Mouse (Mus musculus): ENCODE results near the gene Fgfr2. TPM values are rescaled to one million over a fixed set of nuclear protein-coding genes. Genes with fewer than 3 reads are reported as not detected.

Fgfr2 gene
- polyA plus RNA-seq, 1 experiment from 2014 or later, result 24.9 TPM

- H3K9me3 ChIP-seq (replicated peaks; ENCODE audit: control insufficient read depth, low read length), result no peaks in the 10 kb centered on the region
- peaks cover 13% of the 10 kb centered on the region; the same call in 1 of the 2 replicates for H3K4me1 ChIP-seq (ENCODE audit: control insufficient read depth, insufficient read depth, low read length)
- no peaks in the 10 kb centered on the region for H3K27me3 ChIP-seq (ENCODE audit: control insufficient read depth, insufficient read depth, low read length)
- no peaks in the 10 kb centered on the region for H3K36me3 ChIP-seq (ENCODE audit: control insufficient read depth, insufficient read depth, low read length)
- WGBS (ENCODE audit: insufficient replicate concordance), result 61% methylated on average over 4 of the region's 4 CpGs
- H3K27ac ChIP-seq (ENCODE audit: low read depth, low read length), result no peak overlapping the region
- no peak overlapping the region for H3K4me3 ChIP-seq (ENCODE audit: low read depth, low read length)
- H3K9ac ChIP-seq (ENCODE audit: low read depth, low read length), result no peak overlapping the region
- no peak for ATAC-seq (replicated peaks; ENCODE audit: insufficient number of reproducible peaks, low FRiP score, low TSS enrichment)
- H3K4me2 ChIP-seq, result no peak overlapping the region
These were observed 230.9 kb downstream of the Fgfr2 start for GRCm38 (mm10) chr7:132892311-132892661.

DNA sequence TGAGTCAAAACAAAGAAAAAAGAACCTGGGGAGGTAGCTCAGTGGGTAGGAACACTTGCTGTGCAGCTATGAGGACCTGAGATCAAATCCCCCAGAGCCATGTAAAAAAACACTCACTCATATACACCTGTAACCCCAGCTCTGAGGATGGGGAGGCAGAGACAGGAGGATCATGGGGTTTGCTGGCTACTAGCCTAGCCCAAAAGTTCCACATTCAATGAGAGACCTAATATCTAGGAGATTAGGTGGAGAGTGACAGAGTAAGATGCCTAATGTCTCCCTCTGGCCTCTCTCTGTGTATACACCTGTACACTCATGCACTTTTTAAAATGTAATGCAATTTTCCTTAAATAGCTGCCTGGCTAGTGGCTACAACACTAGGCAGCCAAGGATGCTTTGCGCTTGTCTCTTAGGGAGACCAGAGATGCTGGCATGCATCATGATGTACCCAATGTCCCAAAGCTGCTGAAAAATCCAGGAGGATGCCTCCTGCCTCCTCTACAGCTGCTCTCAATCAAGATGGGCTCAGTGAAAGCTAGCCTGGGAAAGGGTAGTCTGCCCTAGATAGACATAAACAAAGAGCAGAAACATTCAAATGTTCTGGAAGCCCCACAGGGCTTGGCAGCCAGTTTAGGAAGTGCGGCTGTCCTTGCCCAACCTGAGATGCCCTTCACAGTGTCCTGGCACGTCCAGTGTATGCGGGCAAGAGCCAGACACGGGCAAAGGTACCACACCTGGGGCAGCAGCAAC lies 231.4 kb downstream of the Fgfr2 start:
- H3K9me3 ChIP-seq (replicated peaks; ENCODE audit: control insufficient read depth, low read length), result no peaks in the 10 kb centered on the region
- no peak overlapping the region for H3K4me2 ChIP-seq
- no peak overlapping the region for H3K4me3 ChIP-seq (ENCODE audit: low read depth, low read length)
- WGBS (ENCODE audit: insufficient replicate concordance), result 81% methylated on average over 5 of the region's 5 CpGs
- no peaks in the 10 kb centered on the region for H3K27me3 ChIP-seq (ENCODE audit: control insufficient read depth, insufficient read depth, low read length)
- H3K27ac ChIP-seq (ENCODE audit: low read depth, low read length), result no peak overlapping the region
- no peak overlapping the region for H3K9ac ChIP-seq (ENCODE audit: low read depth, low read length)
- no peak for ATAC-seq (replicated peaks; ENCODE audit: insufficient number of reproducible peaks, low FRiP score, low TSS enrichment)
- H3K4me1 ChIP-seq (ENCODE audit: control insufficient read depth, insufficient read depth, low read length), result peaks cover 13% of the 10 kb centered on the region; the same call in 1 of the 2 replicates
- no peaks in the 10 kb centered on the region for H3K36me3 ChIP-seq (ENCODE audit: control insufficient read depth, insufficient read depth, low read length)

DNA sequence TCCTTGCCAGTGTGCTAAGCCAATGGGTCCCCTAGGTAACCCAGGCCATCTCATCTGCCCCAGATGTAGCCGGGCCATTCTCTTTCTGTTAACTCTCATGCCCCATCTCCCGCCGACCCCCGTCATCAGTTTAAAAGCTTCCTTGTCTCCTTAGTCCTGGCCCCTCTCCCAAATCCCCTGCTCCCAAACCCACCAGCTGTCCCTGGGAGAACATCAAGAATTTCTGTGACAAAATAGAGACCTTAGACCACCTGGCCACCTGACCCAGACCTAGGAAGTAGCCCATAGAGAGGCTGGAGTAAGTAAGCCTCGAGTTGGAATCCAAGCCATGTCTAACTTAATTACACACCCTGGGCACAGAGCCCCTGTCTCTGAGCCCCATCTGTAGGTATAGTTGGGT lies 232.9 kb downstream of the Fgfr2 start:
- ATAC-seq (replicated peaks; ENCODE audit: insufficient number of reproducible peaks, low FRiP score, low TSS enrichment), result no peak
- H3K27me3 ChIP-seq (ENCODE audit: control insufficient read depth, insufficient read depth, low read length), result no peaks in the 10 kb centered on the region
- H3K27ac ChIP-seq (ENCODE audit: low read depth, low read length), result no peak overlapping the region
- H3K36me3 ChIP-seq (ENCODE audit: control insufficient read depth, insufficient read depth, low read length), result no peaks in the 10 kb centered on the region
- no peak overlapping the region for H3K4me2 ChIP-seq
- no peak overlapping the region for H3K9ac ChIP-seq (ENCODE audit: low read depth, low read length)
- H3K4me3 ChIP-seq (ENCODE audit: low read depth, low read length), result no peak overlapping the region
- no peaks in the 10 kb centered on the region for H3K9me3 ChIP-seq (replicated peaks; ENCODE audit: control insufficient read depth, low read length)
- peaks cover 4% of the 10 kb centered on the region; the same call in 1 of the 2 replicates for H3K4me1 ChIP-seq (ENCODE audit: control insufficient read depth, insufficient read depth, low read length)
- 76% methylated on average over 5 of the region's 5 CpGs for WGBS (ENCODE audit: insufficient replicate concordance)

- H3K27ac ChIP-seq (ENCODE audit: low read depth, low read length), result no peak overlapping the region
- no peak overlapping the region for H3K9ac ChIP-seq (ENCODE audit: low read depth, low read length)
- H3K4me2 ChIP-seq, result no peak overlapping the region
- no peak for ATAC-seq (replicated peaks; ENCODE audit: insufficient number of reproducible peaks, low FRiP score, low TSS enrichment)
- no peaks in the 10 kb centered on the region for H3K27me3 ChIP-seq (ENCODE audit: control insufficient read depth, insufficient read depth, low read length)
- H3K36me3 ChIP-seq (ENCODE audit: control insufficient read depth, insufficient read depth, low read length), result no peaks in the 10 kb centered on the region
- H3K9me3 ChIP-seq (replicated peaks; ENCODE audit: control insufficient read depth, low read length), result no peaks in the 10 kb centered on the region
- 93% methylated on average over 8 of the region's 8 CpGs for WGBS (ENCODE audit: insufficient replicate concordance)
- no peaks in the 10 kb centered on the region for H3K4me1 ChIP-seq (ENCODE audit: control insufficient read depth, insufficient read depth, low read length)
- no peak overlapping the region for H3K4me3 ChIP-seq (ENCODE audit: low read depth, low read length)
These were observed 233.5 kb downstream of the Fgfr2 start for GRCm38 (mm10) chr7:132889691-132890090.

- Histone ChIP-seq H3K9ac (ENCODE audit: low read depth, low read length) (no peak overlapping the region), H3K4me3 (ENCODE audit: low read depth, low read length) (no peak overlapping the region), H3K9me3 (replicated peaks; ENCODE audit: control insufficient read depth, low read length) (no peaks in the 10 kb centered on the region), H3K36me3 (ENCODE audit: control insufficient read depth, insufficient read depth, low read length) (no peaks in the 10 kb centered on the region), H3K4me1 (ENCODE audit: control insufficient read depth, insufficient read depth, low read length) (no peaks in the 10 kb centered on the region), H3K27me3 (ENCODE audit: control insufficient read depth, insufficient read depth, low read length) (no peaks in the 10 kb centered on the region), H3K4me2 (no peak overlapping the region), H3K27ac (ENCODE audit: low read depth, low read length) (no peak overlapping the region)
- ATAC-seq (replicated peaks; ENCODE audit: insufficient number of reproducible peaks, low FRiP score, low TSS enrichment), result no peak
- WGBS (ENCODE audit: insufficient replicate concordance), result 60% methylated on average over 4 of the region's 4 CpGs
These were observed 234.5 kb downstream of the Fgfr2 start for GRCm38 (mm10) chr7:132888518-132889249.

DNA sequence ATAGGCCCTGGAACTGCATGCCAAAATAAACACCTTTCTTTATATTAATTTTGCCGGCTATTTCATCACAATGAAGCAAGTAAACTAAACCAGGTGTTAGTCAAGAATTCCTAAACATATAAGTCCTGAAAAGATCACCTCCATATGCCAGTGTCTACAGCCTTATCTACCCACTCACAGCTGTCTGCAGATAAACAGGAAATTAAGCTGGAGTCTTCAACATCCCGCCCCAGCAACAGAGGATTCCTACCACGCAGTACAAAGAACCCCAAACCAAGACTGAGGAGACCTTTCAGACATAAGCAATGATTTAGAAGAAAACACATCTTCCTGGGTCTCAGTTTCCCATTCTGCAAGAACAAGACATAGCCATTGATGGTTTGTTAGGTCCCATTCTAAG lies 235.1 kb downstream of the Fgfr2 start:
- Histone ChIP-seq H3K4me2 (no peak overlapping the region), H3K4me3 (ENCODE audit: low read depth, low read length) (no peak overlapping the region), H3K36me3 (ENCODE audit: control insufficient read depth, insufficient read depth, low read length) (peaks cover 6% of the 10 kb centered on the region; the same call in 1 of the 2 replicates), H3K27me3 (ENCODE audit: control insufficient read depth, insufficient read depth, low read length) (no peaks in the 10 kb centered on the region), H3K9ac (ENCODE audit: low read depth, low read length) (no peak overlapping the region), H3K9me3 (replicated peaks; ENCODE audit: control insufficient read depth, low read length) (no peaks in the 10 kb centered on the region), H3K4me1 (ENCODE audit: control insufficient read depth, insufficient read depth, low read length) (no peaks in the 10 kb centered on the region), H3K27ac (ENCODE audit: low read depth, low read length) (no peak overlapping the region)
- whole genome bisulfite sequencing (ENCODE audit: insufficient replicate concordance), result 50% methylated on average over 3 of the region's 3 CpGs
- no peak for ATAC-seq (replicated peaks; ENCODE audit: insufficient number of reproducible peaks, low FRiP score, low TSS enrichment)

DNA sequence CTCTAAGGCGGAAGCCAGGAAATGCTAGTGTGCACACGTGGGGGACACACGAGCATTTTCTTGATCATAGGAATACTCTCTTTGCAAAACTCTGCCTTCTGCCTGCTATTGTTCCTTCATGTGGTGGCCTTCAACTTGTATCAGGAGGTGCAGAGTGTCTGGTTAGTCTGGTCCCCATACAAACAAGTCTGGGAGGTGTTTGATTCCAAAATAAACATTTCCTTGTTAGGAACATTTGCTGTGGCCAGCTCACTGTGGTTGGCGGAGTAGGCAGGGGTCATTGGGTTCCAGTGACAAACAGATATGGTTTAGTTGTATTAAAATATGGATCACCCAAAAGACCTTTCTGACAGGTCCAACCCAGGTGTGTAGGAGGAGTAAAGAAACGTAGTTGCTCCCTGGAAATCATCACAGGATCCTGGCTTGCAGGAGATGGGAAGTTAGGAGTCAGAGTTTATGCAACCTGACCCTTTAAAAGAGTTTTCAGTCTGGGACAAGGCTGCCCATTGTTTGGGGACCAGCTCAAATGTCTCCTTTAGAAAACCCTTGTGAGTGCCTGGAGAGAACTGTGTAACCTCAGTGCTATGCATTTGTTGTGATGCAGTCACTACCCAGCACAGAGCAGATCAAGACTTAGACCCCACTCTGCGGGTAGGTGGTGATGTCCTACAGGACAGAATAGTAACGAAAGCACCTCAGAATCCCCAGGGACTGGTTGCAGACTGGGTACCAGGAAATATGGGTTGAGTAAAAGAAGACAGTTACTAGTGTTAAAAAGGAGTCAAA lies 235.9 kb downstream of the Fgfr2 start:
- no peak overlapping the region for H3K9ac ChIP-seq (ENCODE audit: low read depth, low read length)
- peaks cover 13% of the 10 kb centered on the region for H3K36me3 ChIP-seq (ENCODE audit: control insufficient read depth, insufficient read depth, low read length)
- H3K9me3 ChIP-seq (replicated peaks; ENCODE audit: control insufficient read depth, low read length), result no peaks in the 10 kb centered on the region
- ATAC-seq (replicated peaks; ENCODE audit: insufficient number of reproducible peaks, low FRiP score, low TSS enrichment), result no peak
- no peak overlapping the region for H3K4me3 ChIP-seq (ENCODE audit: low read depth, low read length)
- no peak overlapping the region for H3K4me2 ChIP-seq
- no peak overlapping the region for H3K27ac ChIP-seq (ENCODE audit: low read depth, low read length)
- H3K4me1 ChIP-seq (ENCODE audit: control insufficient read depth, insufficient read depth, low read length), result no peaks in the 10 kb centered on the region
- 57% methylated on average over 7 of the region's 7 CpGs for WGBS (ENCODE audit: insufficient replicate concordance)
- no peaks in the 10 kb centered on the region for H3K27me3 ChIP-seq (ENCODE audit: control insufficient read depth, insufficient read depth, low read length)

DNA sequence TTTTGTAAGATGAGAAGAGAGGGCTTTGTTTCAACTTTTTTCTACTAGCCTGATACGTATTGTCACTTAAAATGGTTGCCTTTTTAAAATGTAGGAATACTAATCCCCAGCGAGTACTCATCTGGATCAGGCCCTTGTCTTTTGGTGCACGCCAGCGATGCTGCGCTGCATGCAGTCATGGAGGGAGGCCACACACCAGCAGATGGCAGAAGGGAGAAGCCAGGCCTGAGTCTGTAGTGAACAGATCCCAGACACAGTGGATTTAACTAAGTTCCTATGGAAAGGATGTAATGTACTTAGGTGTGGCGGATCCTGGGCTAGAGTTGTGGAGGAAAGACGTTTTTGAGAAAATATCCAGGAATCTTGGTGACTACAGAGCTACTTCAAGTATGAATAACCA lies 239.1 kb downstream of the Fgfr2 start:
- Histone ChIP-seq H3K36me3 (ENCODE audit: control insufficient read depth, insufficient read depth, low read length) (peaks cover 32% of the 10 kb centered on the region), H3K4me1 (ENCODE audit: control insufficient read depth, insufficient read depth, low read length) (no peaks in the 10 kb centered on the region), H3K27ac (ENCODE audit: low read depth, low read length) (no peak overlapping the region), H3K9me3 (replicated peaks; ENCODE audit: control insufficient read depth, low read length) (no peaks in the 10 kb centered on the region), H3K9ac (ENCODE audit: low read depth, low read length) (no peak overlapping the region), H3K27me3 (ENCODE audit: control insufficient read depth, insufficient read depth, low read length) (no peaks in the 10 kb centered on the region), H3K4me2 (no peak overlapping the region), H3K4me3 (ENCODE audit: low read depth, low read length) (no peak overlapping the region)
- WGBS (ENCODE audit: insufficient replicate concordance), result 88% methylated on average over 7 of the region's 7 CpGs
- ATAC-seq (replicated peaks; ENCODE audit: insufficient number of reproducible peaks, low FRiP score, low TSS enrichment), result no peak

Measured in heart, embryonic 11.5 days (tissue).